Mouse (Mus musculus) testis, adult 2 months (tissue): ENCODE data around the gene Plxdc1.

Experiments
- CTCF ChIP-seq: fragments of 200-500 bp; IDR thresholded peaks from 2 replicates; pipeline ENCODE4 v1.5.1; 2012; ENCODE audit warnings: low read depth, mild to moderate bottlenecking, inconsistent platforms, low read length, moderate library complexity; ENCODE audit not compliant: control insufficient read depth, insufficient read depth, insufficient replicate concordance
- POLR2A ChIP-seq: fragments of 200-500 bp; IDR thresholded peaks from 2 replicates; pipeline ENCODE4 v1.6.1; 2012; ENCODE audit warnings: low read depth, mild to moderate bottlenecking, inconsistent platforms, low read length, moderate library complexity; ENCODE audit not compliant: control insufficient read depth

GRCm38 (mm10) chr11:98012831-98013230 is 26.6 kb upstream of the Plxdc1 start:
- TF ChIP-seq POLR2A (no peak), CTCF (no peak)
